Mouse (Mus musculus) neutrophil, adult 5-6 weeks (primary cell): Measurements from ENCODE around the gene Lekr1. TPM values are rescaled to one million over a fixed set of nuclear protein-coding genes. Genes with fewer than 3 reads are reported as not detected.

Source experiments
- ATAC-seq: fragments of 151-379, 151-347 bp; 2 replicates; pipeline ENCODE4 v1.8.0; 2017; ENCODE audit warnings: mild to moderate bottlenecking, moderate TSS enrichment; ENCODE audit not compliant: insufficient number of reproducible peaks, poor library complexity, low FRiP score, severe bottlenecking; ENCODE audit errors: extremely low read depth
- total RNA-seq: library from RNA; stranded (forward); fragments of 200-1000 nt; gene quantifications from 2 replicates; pipeline ENCODE4 v1.2.3, GENCODE M21; 2017

The Lekr1 gene
- total RNA-seq, 1 experiment from 2014 or later: 1.6 TPM

- peak; percentile 53 for ATAC-seq
Observed at GRCm38 (mm10) chr3:65858118-65858517, 192.1 kb downstream of the Lekr1 start.

- no peak for ATAC-seq
Observed at GRCm38 (mm10) chr3:65858741-65859348, 192.8 kb downstream of the Lekr1 start.

GRCm38 (mm10) chr3:65859750-65860149 is 193.7 kb downstream of the Lekr1 start:
- ATAC-seq: no peak

- ATAC-seq: no peak
Observed at GRCm38 (mm10) chr3:65860903-65861302, 194.9 kb downstream of the Lekr1 start.

- no peak for ATAC-seq
Observed at GRCm38 (mm10) chr3:65861471-65861881, 195.4 kb downstream of the Lekr1 start.

- ATAC-seq: peak; percentile 85
Observed at GRCm38 (mm10) chr3:65863297-65863696, 197.3 kb downstream of the Lekr1 start.

GRCm38 (mm10) chr3:65863762-65864377 is 197.8 kb downstream of the Lekr1 start:
- no peak for ATAC-seq

- no peak for ATAC-seq
Observed at GRCm38 (mm10) chr3:65868931-65869330, 202.9 kb downstream of the Lekr1 start.

- ATAC-seq: no peak
Observed at GRCm38 (mm10) chr3:65869724-65870123, 203.7 kb downstream of the Lekr1 start.

- ATAC-seq: no peak
Observed at GRCm38 (mm10) chr3:65871188-65871603, 205.2 kb downstream of the Lekr1 start.

GRCm38 (mm10) chr3:65871609-65872272 is 205.7 kb downstream of the Lekr1 start:
- no peak for ATAC-seq

GRCm38 (mm10) chr3:65873093-65873830 is 207.2 kb downstream of the Lekr1 start:
- ATAC-seq: peak; percentile 71

Other genes starting within 250 kb of the Lekr1 start
- gene Tiparp, start 137.8 kb upstream of the Lekr1 start, total RNA-seq: 45.3 and 51.0 TPM in 2 replicates